Mouse (Mus musculus): ENCODE data around the gene Adgrg5.

GRCm38 (mm10) chr8:94983146-94983545, 59.7 kb downstream of the Adgrg5 start:
- no peak for TF ChIP-seq POLR2A (IDR thresholded peaks at IDR 0.05; ENCODE audit: control insufficient read depth, low read depth, low read length)
- no peak for TF ChIP-seq CTCF (IDR thresholded peaks at IDR 0.05; ENCODE audit: control insufficient read depth, insufficient read depth, insufficient replicate concordance, low read depth, low read length)
